Mouse (Mus musculus) thymus, adult 2 months (tissue): ENCODE data around the gene Zfp207. TPM values are rescaled to one million over a fixed set of nuclear protein-coding genes. Genes with fewer than 3 reads are reported as not detected.

Experiments
- DNase-seq: peaks from one replicate; pipeline ENCODE4 v3.0.0; 2021
- H3K27ac ChIP-seq: fragments of 200-500 bp; 2 replicates; pipeline ENCODE4 v1.5.1; 2012; ENCODE audit warnings: low read length, control low read depth; ENCODE audit not compliant: control insufficient read depth, insufficient read depth
- H3K27me3 ChIP-seq: fragments of 200-500 bp; 2 replicates; pipeline ENCODE4 v1.6.1; 2012; ENCODE audit warnings: mild to moderate bottlenecking, low read length, moderate library complexity, mixed read lengths; ENCODE audit not compliant: control insufficient read depth, insufficient read depth
- H3K36me3 ChIP-seq: fragments of 200-500 bp; 2 replicates; pipeline ENCODE4 v1.6.1; 2012; ENCODE audit warnings: mild to moderate bottlenecking, low read length, moderate library complexity; ENCODE audit not compliant: control insufficient read depth, insufficient read depth
- H3K4me1 ChIP-seq: fragments of 200-500 bp; replicated peaks from 2 replicates; pipeline ENCODE4 v1.6.1; 2012; ENCODE audit warnings: low read length; ENCODE audit not compliant: control insufficient read depth, insufficient read depth
- H3K4me3 ChIP-seq: fragments of 200-500 bp; 2 replicates; pipeline ENCODE4 v1.5.1; 2012; ENCODE audit warnings: mild to moderate bottlenecking, low read length, control low read depth, moderate library complexity; ENCODE audit not compliant: control insufficient read depth, insufficient read depth
- CTCF ChIP-seq: fragments of 200-500 bp; IDR thresholded peaks from 2 replicates; pipeline ENCODE4 v1.5.1; 2012; ENCODE audit warnings: mild to moderate bottlenecking, control low read depth, low read length, moderate library complexity, borderline replicate concordance; ENCODE audit not compliant: control insufficient read depth, poor library complexity, insufficient read depth; ENCODE audit errors: extremely low read depth
- POLR2A ChIP-seq: fragments of 200-500 bp; IDR thresholded peaks from 2 replicates; pipeline ENCODE4 v1.6.1; 2012; ENCODE audit warnings: mild to moderate bottlenecking, low read length, control low read depth, moderate library complexity; ENCODE audit not compliant: control insufficient read depth, poor library complexity, insufficient read depth; ENCODE audit errors: extremely low read depth
- WGBS: fragments of 180-500 bp; shearing (Covaris S2); methylation state at CpG from one replicate; pipeline ENCODE4 v1.1.7; 2018; 5-methylcytosine and 5-hydroxymethylcytosine counted together
- polyA plus RNA-seq: library from polyadenylated mRNA; depleted of rRNA; stranded (reverse); fragments of >200 nt; gene quantifications from 2 replicates; pipeline ENCODE4 v1.2.3, GENCODE M21; 2012; rRNA removed

Zfp207 gene
- polyA plus RNA-seq, 1 experiment: 267 TPM

GRCm38 (mm10) chr11:80446916-80447315, 63.8 kb downstream of the Zfp207 start:
- H3K4me3 ChIP-seq: no peak overlapping the region
- H3K36me3 ChIP-seq: peaks cover 50% of the 10 kb centered on the region
- no peak for DNase-seq
- no peak overlapping the region for H3K27ac ChIP-seq
- H3K4me1 ChIP-seq: no peaks in the 10 kb centered on the region
- TF ChIP-seq CTCF (no peak), POLR2A (no peak)
- H3K27me3 ChIP-seq: no peaks in the 10 kb centered on the region
- 97% methylated on average over 3 of the region's 3 CpGs for WGBS

GRCm38 (mm10) chr11:80449859-80450258, 66.8 kb downstream of the Zfp207 start:
- no peak for DNase-seq
- 97% methylated on average over 2 of the region's 2 CpGs for WGBS
- no peak for TF ChIP-seq CTCF
- no peak for TF ChIP-seq POLR2A
- H3K36me3 ChIP-seq: peaks cover 45% of the 10 kb centered on the region
- no peaks in the 10 kb centered on the region for H3K27me3 ChIP-seq
- no peak overlapping the region for H3K4me3 ChIP-seq
- no peak overlapping the region for H3K27ac ChIP-seq
- no peaks in the 10 kb centered on the region for H3K4me1 ChIP-seq

- TF ChIP-seq CTCF (no peak), POLR2A (no peak)
- H3K27ac ChIP-seq: no peak overlapping the region
- H3K4me1 ChIP-seq: no peaks in the 10 kb centered on the region
- 88% methylated on average over 3 of the region's 3 CpGs for WGBS
- peaks cover 40% of the 10 kb centered on the region for H3K36me3 ChIP-seq
- H3K27me3 ChIP-seq: no peaks in the 10 kb centered on the region
- no peak for DNase-seq
- no peak overlapping the region for H3K4me3 ChIP-seq
Observed at GRCm38 (mm10) chr11:80452242-80452641, 69.2 kb downstream of the Zfp207 start.

- Histone ChIP-seq H3K4me1 (no peaks in the 10 kb centered on the region), H3K36me3 (peaks cover 47% of the 10 kb centered on the region), H3K4me3 (no peak overlapping the region), H3K27me3 (no peaks in the 10 kb centered on the region), H3K27ac (no peak overlapping the region)
- WGBS: 97% methylated on average over 1 of the region's 1 CpGs
- TF ChIP-seq POLR2A: no peak
- TF ChIP-seq CTCF: no peak
- no peak for DNase-seq
Observed at GRCm38 (mm10) chr11:80453198-80453597, 70.1 kb downstream of the Zfp207 start.

Other genes starting within 250 kb of the Zfp207 start
- gene Tefm, start 241.1 kb upstream of the Zfp207 start, polyA plus RNA-seq: 5.1 and 6.8 TPM in 2 replicates
- gene Adap2, start 229.2 kb upstream of the Zfp207 start, polyA plus RNA-seq: 4.5 and 5.1 TPM in 2 replicates
- 4.3 and 4.9 TPM in 2 replicates for gene Rnf135, start 199.4 kb upstream of the Zfp207 start, polyA plus RNA-seq
- 11.7 and 13.7 TPM in 2 replicates for gene Rhot1, start 174.3 kb upstream of the Zfp207 start, polyA plus RNA-seq
- gene Rhbdl3, start 82.4 kb upstream of the Zfp207 start, polyA plus RNA-seq: 8.7 and 9.6 TPM in 2 replicates
- gene 5730455P16Rik, start 5.2 kb upstream of the Zfp207 start, polyA plus RNA-seq: 5.4 and 8.6 TPM in 2 replicates
- gene Psmd11, start 45.3 kb downstream of the Zfp207 start, polyA plus RNA-seq: 71.7 and 78.4 TPM in 2 replicates
- 10.8 and 12.3 TPM in 2 replicates for gene Cdk5r1, start 93.7 kb downstream of the Zfp207 start, polyA plus RNA-seq